Mouse (Mus musculus) inflammation-experienced regulatory T-cells, adult 6 months (primary cell): ENCODE results near the gene Mup20. TPM values are rescaled to one million over a fixed set of nuclear protein-coding genes. Genes with fewer than 3 reads are reported as not detected.
"Not testable (repeated sequence)": the region's sequence is repeated elsewhere in the genome, so short reads cannot be mapped to it uniquely, and the experiment has no call there.

Experiments
- ATAC-seq: one replicate; pipeline ENCODE4 v1.8.0; 2017
- polyA plus RNA-seq, 3 experiments: library from polyadenylated mRNA; unstranded; fragments of 100-300 nt; shearing (Covaris generic); gene quantifications; one replicate each; pipeline ENCODE4 v1.2.1; 2017

Mup20 gene
- polyA plus RNA-seq = not detected

DNA sequence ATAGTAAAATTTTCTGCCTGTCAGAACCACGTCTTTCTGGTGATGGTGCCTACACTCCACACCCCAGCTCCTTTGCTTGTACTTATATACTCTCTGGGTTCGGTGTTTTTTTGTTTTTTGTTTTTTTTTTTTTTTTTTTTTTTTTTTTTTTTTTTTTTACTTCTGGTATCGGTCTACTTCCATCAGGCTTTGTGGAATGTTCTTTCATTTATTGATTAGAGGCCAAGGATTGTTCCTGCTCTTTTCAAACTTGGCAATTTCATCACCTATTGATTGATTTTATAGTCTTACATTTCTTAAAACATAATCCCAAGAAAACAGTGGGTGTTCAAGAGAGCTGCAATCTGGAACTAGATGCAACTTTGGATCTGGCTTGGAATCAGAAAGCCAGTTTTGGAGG lies at the start of gene Mup20:
Gene Mup20, minus strand, starts transcription at position 101 of the 400 bp plus-strand sequence.
- ATAC-seq = not testable (repeated sequence)

DNA sequence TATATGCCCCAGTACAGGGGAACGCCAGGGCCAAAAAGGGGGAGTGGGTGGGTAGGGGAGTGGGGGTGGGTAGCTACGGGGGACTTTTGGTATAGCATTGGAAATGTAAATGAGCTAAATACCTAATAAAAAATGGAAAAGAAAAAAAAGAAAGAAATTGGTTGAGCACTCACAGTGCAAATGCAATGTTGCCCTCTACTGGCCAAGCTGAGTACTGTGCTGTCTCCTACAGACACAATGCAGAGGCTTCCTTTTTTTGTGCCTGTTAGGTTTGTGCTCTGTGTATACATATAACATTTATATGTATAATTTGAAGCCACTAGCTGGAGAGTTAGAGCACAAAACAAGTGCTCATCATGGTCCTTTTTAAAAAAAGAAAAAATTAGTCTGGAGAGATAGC lies 49.4 kb upstream of the Mup20 start:
- ATAC-seq = not testable (repeated sequence)

DNA sequence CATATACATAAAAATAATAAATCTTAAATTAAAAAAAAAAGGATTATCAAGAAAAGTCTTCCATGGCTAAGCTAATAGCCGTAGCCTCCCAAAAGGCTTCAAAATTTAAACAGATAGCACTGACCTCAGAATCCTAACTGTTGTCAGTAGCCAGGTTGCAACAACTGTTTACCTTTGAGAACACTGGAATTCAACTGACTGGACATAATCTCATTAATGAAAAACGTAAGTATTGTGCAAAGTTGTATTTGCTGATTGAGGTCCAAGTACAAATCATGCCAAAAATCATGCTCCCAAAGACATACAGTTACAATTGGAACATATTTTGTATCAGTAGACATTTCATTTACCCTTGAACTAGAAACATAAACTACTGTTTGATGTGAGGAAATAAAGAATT lies 34.0 kb upstream of the Mup20 start:
- no peak for ATAC-seq

DNA sequence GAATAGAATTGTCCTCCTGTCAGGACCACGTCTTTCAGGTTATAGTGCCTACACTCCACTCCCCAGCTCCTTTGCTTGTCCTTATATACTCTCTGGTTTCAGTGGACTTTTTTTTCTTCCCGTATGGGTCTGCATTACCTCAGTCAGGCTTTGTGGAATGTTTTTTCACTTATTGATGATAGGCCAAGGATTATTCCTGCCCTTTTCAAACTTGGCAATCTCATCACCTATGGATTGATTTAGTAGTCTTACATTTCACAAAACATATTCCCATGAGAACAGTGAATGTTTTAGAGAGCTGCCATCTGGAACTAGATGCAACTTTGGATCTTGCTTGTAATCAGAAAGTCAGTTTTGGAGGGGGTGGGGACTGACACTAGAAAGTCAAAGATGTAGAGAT lies 33.3 kb upstream of the Mup20 start, which contains the start of gene Mup3:
Gene Mup3, minus strand, starts transcription at position 102 of the 400 bp plus-strand sequence.
- no peak for ATAC-seq

DNA sequence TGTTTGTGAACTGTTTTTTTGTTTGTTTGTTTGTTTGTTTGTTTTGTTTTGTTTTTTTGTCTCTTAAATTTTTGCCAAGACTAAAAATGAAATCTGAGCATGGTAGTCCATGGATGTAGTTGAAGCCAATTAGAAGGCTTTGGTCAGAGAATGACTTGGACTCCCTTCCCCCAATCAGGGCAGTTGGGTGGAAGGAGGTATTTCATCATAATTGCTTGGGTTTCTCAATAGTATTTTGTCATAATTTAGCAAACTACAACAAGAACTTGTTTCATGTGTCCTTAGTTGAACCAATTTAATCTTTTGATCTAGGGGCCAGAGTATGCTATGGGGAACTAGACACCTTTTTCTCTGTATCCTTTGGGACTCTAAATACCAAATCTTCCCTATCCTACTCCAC lies 28.8 kb upstream of the Mup20 start:
- ATAC-seq = no peak

DNA sequence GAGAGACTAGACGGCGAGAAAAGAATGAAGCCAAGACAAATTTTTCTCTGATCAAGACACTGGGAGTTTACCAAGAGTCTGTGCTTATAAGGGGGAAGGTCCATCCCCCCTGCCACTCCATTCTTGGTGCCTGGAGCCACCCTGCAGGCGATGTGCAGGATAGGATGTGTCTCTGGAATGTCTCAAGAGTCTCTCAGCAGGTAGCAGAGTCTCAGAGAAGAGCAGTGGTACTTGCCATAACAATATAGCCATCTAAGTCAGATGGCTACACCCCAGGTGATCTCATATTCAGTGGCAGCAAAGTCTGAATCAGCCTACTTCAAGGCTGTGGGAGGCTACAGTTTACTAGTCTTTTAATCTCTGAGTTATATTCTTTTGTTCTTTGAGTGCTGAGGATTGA lies 21.2 kb upstream of the Mup20 start:
- no peak for ATAC-seq

DNA sequence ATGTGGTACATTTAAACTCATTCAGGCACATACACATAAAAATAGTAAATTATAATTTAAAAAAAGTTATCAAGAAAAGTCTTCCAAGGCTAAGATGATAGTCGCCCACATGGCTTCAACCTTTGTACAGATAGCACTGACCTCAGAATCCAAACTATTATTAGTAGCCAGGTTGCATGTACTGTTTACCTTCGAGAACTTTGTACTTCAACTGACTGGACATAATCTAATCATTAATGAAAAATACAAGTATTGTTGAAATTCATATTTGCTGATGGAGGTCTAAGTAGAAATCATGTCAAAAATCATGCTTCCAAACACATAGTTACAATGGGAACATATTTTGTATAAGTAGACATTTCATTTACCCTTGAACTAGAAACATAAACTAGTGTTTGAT lies 822 bp upstream of the Mup20 start:
- ATAC-seq = not testable (repeated sequence)

DNA sequence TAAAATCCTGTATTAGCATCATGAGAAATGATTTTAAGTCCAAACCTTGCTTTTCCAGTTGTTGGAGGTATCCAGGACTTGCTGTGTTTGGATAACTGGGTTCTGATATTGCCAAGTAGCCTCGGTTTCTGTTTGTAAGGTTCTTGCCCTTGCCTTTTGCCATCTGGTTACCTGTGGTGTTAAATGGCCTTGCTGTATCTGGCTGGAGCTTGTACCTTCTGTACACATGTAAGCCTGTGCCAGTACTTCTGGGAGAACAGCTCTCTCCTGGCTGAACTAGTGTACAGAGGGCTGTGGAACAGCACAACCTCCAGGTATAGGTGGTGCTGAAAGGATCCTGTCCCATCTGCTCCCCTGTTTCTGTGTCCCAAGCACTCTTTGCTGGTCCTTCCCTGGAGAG lies 27.7 kb downstream of the Mup20 start:
- no peak for ATAC-seq

DNA sequence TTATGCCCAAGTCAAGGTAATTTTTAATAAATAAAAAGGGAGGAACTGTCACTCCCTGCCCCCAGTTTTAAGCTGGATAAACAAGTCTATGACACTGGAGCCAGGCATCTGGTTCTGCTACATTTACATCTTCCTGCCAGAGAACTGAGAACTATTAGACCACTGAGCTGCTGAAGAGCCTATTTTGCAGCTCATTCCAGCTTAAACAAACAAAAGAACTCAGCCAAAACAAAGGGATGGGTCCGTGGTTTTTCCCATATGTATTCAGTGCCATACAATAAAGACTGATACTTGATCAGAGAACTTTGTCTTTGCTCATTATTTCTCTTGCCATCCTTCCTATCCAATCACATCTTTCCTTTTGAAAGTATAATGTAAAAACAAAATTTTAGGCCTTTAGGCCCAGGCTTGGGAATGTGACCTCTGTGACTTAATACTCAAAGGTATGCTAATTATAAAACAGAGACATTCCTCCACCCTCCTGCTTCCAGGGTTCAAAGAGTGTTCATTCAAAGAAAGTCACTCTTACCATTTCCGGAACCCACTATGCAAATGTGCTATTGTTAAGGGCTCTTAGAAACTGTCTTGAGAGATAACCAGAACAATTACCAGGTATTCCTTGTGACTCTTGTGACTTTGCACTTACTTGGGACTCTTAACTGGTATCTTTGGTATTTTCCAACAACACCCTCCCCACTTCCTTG lies 29.6 kb downstream of the Mup20 start:
- no peak for ATAC-seq

DNA sequence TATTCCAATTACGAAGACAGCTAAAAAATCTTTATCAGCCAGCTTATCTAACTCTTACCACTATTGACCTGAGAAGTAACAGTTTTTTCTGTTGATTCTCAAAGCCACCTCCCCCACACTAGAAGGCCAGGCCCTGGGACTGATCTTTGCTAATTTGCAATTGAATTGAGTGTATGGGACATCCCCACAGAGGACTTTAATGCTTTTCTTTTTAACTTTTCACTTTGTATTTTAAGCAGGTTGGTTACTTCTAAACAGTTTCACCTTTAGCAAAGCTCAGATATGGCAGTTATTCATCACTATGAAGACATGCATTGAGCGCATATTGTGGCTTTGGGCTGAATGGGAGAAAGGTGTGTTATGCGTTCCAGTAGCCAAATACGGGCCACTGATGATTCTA lies 30.3 kb downstream of the Mup20 start:
- ATAC-seq = no peak

DNA sequence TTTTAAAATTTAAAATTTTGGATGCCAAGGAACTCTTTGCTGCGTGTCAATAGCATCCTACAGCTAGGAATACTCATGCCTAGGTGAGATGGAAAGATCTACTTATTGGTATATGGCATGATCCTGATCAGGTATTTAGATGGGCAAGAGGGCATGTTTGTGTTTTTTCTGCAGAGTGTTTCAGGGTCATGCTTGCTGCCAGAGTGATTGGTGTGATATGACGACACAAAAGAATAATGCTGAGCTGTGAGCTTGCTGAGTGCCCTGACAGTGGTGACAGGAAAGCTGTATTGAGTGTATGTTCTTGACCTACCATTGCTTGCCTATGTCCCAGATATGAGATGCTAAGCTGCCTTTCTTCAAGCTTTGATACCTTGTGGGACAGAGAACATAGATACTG lies 30.8 kb downstream of the Mup20 start:
- ATAC-seq = no peak

DNA sequence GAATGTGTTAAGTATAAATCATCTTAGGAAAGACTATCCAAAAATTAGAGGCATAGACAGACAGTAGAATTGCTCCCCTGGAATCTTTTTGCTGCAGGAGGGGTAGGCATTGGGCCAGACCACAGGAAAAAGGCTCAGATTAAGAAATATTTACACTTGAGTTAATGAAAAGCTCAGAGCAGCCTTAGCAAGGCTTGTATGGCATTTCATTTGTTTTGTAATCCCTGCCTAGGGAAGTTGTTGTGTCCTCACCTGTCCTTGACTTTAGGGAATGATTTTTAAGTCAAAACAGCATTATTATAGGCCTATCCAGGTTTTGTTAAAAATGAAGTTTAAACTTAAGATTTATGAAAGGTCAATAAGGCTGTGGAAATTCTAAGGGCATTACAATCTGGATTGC lies 33.4 kb downstream of the Mup20 start:
- ATAC-seq = not testable (repeated sequence)

Other genes with a start within 250 kb of the Mup20 start
- not detected for gene Mup5, start 218.9 kb downstream of the Mup20 start, polyA plus RNA-seq
- not detected for gene Mup3, start 33.2 kb upstream of the Mup20 start, polyA plus RNA-seq
- gene Mup21, start 96.7 kb upstream of the Mup20 start, polyA plus RNA-seq = not detected
- gene Zfp37, start 176.9 kb upstream of the Mup20 start, polyA plus RNA-seq = not detected
- 10 to 100 TPM in 1 of 3 experiments, 1 to 10 TPM in 2; 7.7 to 11.0 (median 9.0) TPM for gene Slc31a2, start 208.4 kb upstream of the Mup20 start, polyA plus RNA-seq